Mouse (Mus musculus): Measurements from ENCODE around the gene Gfi1.

- TF ChIP-seq CTCF (IDR thresholded peaks at IDR 0.05; ENCODE audit: control insufficient read depth, insufficient read depth, low read length) (no peak), POLR2A (IDR thresholded peaks at IDR 0.05; ENCODE audit: borderline replicate concordance, control insufficient read depth, low read depth, low read length) (no peak)
These were observed 22.6 kb downstream of the Gfi1 start for GRCm38 (mm10) chr5:107703207-107703763.

All from bone marrow, adult 2 months (tissue).